Mouse (Mus musculus): ENCODE data around the gene Myh1. TPM values are rescaled to one million over a fixed set of nuclear protein-coding genes. Genes with fewer than 3 reads are reported as not detected.

Gene Myh1
- polyA plus RNA-seq (2017; shearing (Covaris generic)) = not detected

DNA sequence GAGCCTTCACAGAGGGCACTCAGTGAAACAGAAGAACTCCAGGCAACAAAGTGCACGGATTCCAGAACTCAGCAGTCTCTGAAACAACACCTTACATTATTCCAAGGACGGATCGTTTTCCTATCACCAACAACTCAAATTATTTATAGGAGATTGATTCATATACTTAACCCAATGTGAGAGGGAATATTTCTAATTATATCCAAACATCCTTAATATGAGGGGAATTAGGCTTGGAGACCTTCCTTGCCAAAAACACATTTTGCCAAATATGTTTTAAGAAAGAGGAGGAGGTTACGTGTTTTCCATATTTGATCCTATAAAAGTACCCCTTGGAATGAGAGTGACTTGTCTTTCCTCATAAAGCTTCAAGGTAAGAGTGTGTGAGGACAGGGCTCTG is at the start of gene Myh1:
TSS of gene Myh1 (plus strand) at position 301 of the 400 bp plus-strand sequence.

DNA sequence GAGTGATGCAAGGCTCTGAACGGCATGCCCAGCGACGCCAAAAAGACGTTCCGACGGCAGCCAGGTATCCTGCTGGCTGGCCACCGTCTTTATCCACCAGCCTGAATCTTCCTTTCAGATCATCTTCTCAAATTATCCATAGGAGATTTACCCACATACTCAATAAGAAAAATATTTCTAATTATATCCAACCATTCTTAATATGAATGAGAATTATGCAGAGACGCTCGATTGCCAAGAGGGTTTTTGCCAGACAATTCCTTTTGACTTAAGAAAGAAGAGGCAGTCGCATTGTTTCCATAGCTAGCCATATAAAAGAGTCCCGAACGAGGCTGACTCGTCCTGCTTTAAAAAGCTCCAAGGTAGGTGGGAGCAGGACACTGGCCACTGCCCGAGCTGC is 29.1 kb upstream of the Myh1 start, which contains the start of gene Myh2:
TSS of gene Myh2 (plus strand) at position 301 of the 400 bp plus-strand sequence.

DNA sequence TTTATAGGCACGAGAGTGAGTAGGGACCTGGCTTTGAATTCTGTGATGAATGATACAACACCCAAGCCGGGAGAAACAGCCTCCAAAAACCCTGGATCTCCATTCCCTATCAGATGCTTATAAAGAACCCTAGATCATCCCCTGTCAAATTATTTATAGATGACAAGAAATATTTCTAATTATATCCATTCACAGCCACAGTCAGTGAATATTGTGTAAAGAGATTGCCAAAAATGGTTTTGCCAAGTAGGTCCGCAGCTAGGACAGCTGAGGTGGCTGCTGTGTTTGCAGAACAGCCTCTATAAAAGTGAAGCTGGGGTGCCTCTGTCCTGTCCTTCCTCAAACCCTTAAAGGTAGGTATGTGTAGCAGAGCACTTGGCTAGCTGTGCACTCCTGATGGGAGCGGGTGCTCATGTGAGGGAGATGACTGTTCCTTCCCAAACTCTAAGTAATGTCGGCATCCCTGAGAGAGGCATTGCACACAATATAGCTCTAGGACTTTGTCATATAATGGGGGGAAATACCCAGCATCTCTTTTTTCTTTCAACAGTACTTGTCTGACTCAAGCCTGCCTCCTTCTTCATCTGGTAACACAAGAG is 37.7 kb downstream of the Myh1 start, which contains the start of gene Myh4:
TSS of gene Myh4 (plus strand) at position 549 of the 599 bp plus-strand sequence.

Other genes starting within 250 kb of the Myh1 start
- not detected for gene Tmem238l, start 243.4 kb upstream of the Myh1 start, polyA plus RNA-seq (2017; shearing (Covaris generic))
- gene Tmem220, start 174.9 kb upstream of the Myh1 start, polyA plus RNA-seq (2017; shearing (Covaris generic)) = 1.3 TPM
- 75.5 TPM for gene Adprm, start 147.5 kb upstream of the Myh1 start, polyA plus RNA-seq (2017; shearing (Covaris generic))
- gene Sco1, start 147.4 kb upstream of the Myh1 start, polyA plus RNA-seq (2017; shearing (Covaris generic)) = 13.5 TPM
- 1.3 TPM for gene Myh3, start 121.8 kb upstream of the Myh1 start, polyA plus RNA-seq (2017; shearing (Covaris generic))
- not detected for gene Myh2, start 29.0 kb upstream of the Myh1 start, polyA plus RNA-seq (2017; shearing (Covaris generic))
- gene Myh4, start 38.0 kb downstream of the Myh1 start, polyA plus RNA-seq (2017; shearing (Covaris generic)) = not detected
- gene Myh8, start 77.1 kb downstream of the Myh1 start, polyA plus RNA-seq (2017; shearing (Covaris generic)) = not detected
- not detected for gene Myh13, start 121.6 kb downstream of the Myh1 start, polyA plus RNA-seq (2017; shearing (Covaris generic))

Data from inflammation-experienced regulatory T-cells, adult 16 weeks (primary cell).